Mouse (Mus musculus) stomach, embryonic 14.5 days (tissue): ENCODE measurements around the gene Gm28043. TPM values are rescaled to one million over a fixed set of nuclear protein-coding genes. Genes with fewer than 3 reads are reported as not detected.

Experiments
- microRNA-seq: library from miRNA; unstranded; fragments of <30 nt; microRNA quantifications from one replicate; pipeline ENCODE4, GENCODE M21; 2016
- polyA plus RNA-seq: library from polyadenylated mRNA; unstranded; fragments of >200 nt; fragmentation: Nextera tagmentation; extraction: Ambion mirVana; gene quantifications from 2 replicates; pipeline ENCODE4 v1.2.1, GENCODE M21; 2014

Gene Gm28043
- polyA plus RNA-seq, 1 experiment from 2014 or later, result 2.7 TPM

Small RNA genes lying within 50 kb of the gene (microRNA-seq; reads per million reads assigned to microRNA genes)
- not detected for gene Mir7667

Other genes starting within 250 kb of the Gm28043 start
- 10.1 TPM in 2 replicates for gene Pim1, start 124.1 kb upstream of the Gm28043 start, polyA plus RNA-seq
- gene Gm17657, start 65.2 kb upstream of the Gm28043 start, polyA plus RNA-seq, result not detected in 2 replicates
- 15.2 and 15.6 TPM in 2 replicates for gene Tbc1d22b, start 65.1 kb upstream of the Gm28043 start, polyA plus RNA-seq
- gene Tmem217, start 62.5 kb upstream of the Gm28043 start, polyA plus RNA-seq, result 0.62 and 0.65 TPM in 2 replicates
- 79.0 and 80.8 TPM in 2 replicates for gene Rnf8, start 86 bp upstream of the Gm28043 start, polyA plus RNA-seq
- gene Cmtr1, start 45.7 kb downstream of the Gm28043 start, polyA plus RNA-seq, result 109 and 117 TPM in 2 replicates
- gene Ccdc167, start 102.2 kb downstream of the Gm28043 start, polyA plus RNA-seq, result 15.2 and 15.7 TPM in 2 replicates